Mouse (Mus musculus): Measurements from ENCODE around the gene Wfdc1. TPM values are rescaled to one million over a fixed set of nuclear protein-coding genes. Genes with fewer than 3 reads are reported as not detected.

Gene Wfdc1
- polyA plus RNA-seq, 1 experiment: not detected

DNA sequence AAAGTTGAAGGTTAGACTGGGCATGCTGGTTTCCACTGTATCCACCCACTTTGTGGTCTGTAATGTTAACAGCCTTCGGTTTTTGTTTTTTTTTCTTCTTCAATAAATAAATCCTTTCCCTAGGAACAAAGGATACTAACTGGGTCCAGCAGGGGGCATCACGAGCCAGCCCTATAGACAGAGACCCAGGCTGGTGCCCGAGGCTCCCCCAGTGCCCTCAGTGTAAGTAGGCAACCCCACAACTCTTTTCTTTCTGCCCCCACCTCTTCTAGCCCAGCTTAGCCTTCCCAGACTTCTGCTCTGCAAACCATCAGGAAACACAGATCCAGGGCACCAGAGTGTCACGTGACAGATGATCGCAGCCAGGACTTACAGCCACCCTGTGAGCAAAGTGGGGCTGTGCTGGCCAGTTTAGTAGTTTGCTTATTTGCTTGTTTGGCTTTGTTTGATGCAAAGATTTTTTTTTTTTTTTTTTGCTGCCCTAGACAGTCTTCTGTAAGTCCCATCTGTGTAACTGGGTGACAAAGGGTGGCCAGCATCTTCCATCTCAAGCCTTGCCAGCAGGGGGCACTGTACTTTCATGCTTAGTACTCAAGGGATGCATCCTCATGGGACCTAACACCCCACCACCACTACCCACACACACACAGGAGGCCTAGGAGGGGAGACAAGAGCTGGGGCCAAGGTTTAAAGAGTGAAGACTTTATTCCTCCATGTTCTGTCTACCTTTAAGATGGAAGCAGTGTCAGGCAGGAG, 9.3 kb upstream of the Wfdc1 start:
- no peak for TF ChIP-seq POLR2A (IDR thresholded peaks at IDR 0.05; ENCODE audit: low read depth, low read length)
- no peak for TF ChIP-seq CTCF (IDR thresholded peaks at IDR 0.05; ENCODE audit: borderline replicate concordance, insufficient read depth, low read length)
- Histone ChIP-seq H3K4me3 (ENCODE audit: insufficient read depth, low read length) (no peak overlapping the region), H3K4me1 (ENCODE audit: control insufficient read depth, insufficient read depth, low read length) (no peaks in the 10 kb centered on the region), H3K27ac (ENCODE audit: insufficient read depth, low read length) (no peak overlapping the region)

DNA sequence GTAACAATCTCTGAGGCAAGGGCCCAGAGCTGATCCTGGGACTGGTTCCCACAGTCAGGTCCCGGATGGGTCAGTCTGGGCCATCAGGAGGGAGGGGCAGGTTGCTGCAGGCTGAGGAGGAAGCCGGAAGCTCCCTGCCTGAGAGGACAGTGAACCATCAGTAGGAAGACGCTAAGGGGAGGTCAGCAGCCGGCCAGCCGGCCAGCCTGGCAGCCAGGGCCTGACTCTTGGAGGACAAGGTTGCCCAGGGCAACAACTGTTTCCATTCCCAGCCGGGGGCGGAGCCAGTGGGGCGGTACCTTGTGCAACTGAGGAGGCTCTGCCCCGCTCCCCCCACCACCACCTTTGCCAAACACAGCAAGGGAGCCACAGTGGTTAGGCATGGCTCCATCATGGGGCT, 5.1 kb upstream of the Wfdc1 start:
- Histone ChIP-seq H3K4me3 (ENCODE audit: insufficient read depth, low read length) (no peak overlapping the region), H3K27ac (ENCODE audit: insufficient read depth, low read length) (no peak overlapping the region), H3K4me1 (ENCODE audit: control insufficient read depth, insufficient read depth, low read length) (no peaks in the 10 kb centered on the region)
- TF ChIP-seq CTCF (IDR thresholded peaks at IDR 0.05; ENCODE audit: borderline replicate concordance, insufficient read depth, low read length) (no peak), POLR2A (IDR thresholded peaks at IDR 0.05; ENCODE audit: low read depth, low read length) (no peak)

DNA sequence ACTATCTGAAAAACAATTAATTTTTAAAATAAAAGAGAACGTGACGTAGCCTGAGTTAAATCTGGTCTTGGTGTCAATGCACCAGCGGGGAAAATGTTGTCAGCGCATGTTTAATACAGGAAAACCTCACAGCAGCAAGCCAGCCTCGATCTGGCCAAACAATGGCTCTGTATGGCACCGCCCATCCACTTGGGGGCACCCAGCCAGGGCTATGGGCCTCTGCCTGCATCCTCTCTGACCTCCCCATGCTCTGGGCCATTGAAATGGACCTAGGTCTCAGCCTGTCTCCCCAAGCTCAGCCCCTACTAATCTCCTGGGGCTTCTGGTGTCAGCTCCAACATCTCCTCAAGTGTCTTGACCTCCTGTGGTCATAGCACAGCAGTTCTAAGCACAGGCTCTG, 4.3 kb upstream of the Wfdc1 start:
- Histone ChIP-seq H3K27ac (ENCODE audit: insufficient read depth, low read length) (no peak overlapping the region), H3K4me3 (ENCODE audit: insufficient read depth, low read length) (no peak overlapping the region), H3K4me1 (ENCODE audit: control insufficient read depth, insufficient read depth, low read length) (no peaks in the 10 kb centered on the region)
- TF ChIP-seq POLR2A (IDR thresholded peaks at IDR 0.05; ENCODE audit: low read depth, low read length) (no peak), CTCF (IDR thresholded peaks at IDR 0.05; ENCODE audit: borderline replicate concordance, insufficient read depth, low read length) (no peak)

DNA sequence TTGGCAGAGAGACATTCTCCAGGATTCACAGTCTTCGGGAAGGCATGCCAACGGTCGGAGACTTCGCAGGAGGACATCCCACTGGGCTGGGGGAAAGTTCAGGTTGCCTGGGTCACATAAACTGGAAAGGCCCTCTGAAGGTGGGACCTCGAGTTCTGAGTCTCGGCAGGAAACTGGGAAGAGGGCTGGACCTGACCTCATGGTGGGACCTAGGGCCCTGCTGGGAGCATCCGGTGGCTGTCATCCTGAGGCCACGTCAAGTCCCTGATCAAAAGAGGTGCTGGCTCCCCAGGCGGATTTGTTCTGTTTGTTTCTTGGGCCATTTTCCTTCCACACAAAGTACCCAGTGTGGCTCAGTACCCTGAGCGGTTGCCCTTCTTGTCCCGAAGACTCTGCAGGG, 2.7 kb upstream of the Wfdc1 start:
- H3K27ac ChIP-seq (ENCODE audit: insufficient read depth, low read length): no peak overlapping the region
- TF ChIP-seq CTCF (IDR thresholded peaks at IDR 0.05; ENCODE audit: borderline replicate concordance, insufficient read depth, low read length) (no peak), POLR2A (IDR thresholded peaks at IDR 0.05; ENCODE audit: low read depth, low read length) (no peak)
- H3K4me3 ChIP-seq (ENCODE audit: insufficient read depth, low read length): no peak overlapping the region
- H3K4me1 ChIP-seq (ENCODE audit: control insufficient read depth, insufficient read depth, low read length): no peaks in the 10 kb centered on the region

DNA sequence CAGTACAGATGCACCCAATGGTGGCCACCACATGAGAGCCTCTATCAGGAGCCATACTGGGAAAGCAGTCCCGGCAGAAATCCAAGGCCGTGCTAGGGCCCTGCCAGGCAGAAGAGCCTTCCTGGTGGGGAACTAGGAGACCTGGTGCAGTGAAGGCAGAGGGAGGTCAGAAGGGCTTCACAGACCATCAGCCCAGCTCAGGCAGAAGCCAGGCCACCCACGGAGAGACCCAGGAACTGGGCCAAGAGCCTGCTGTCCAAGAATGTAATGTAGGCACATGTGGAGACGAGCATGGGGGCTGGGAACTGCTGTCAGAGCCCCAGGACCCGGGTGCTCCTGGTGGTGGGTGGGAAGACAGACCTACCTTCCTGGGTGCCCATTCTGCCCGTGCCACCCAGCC, 895 bp upstream of the Wfdc1 start:
- TF ChIP-seq POLR2A (IDR thresholded peaks at IDR 0.05; ENCODE audit: low read depth, low read length): no peak
- TF ChIP-seq CTCF (IDR thresholded peaks at IDR 0.05; ENCODE audit: borderline replicate concordance, insufficient read depth, low read length): no peak
- H3K4me3 ChIP-seq (ENCODE audit: insufficient read depth, low read length): no peak overlapping the region
- H3K4me1 ChIP-seq (ENCODE audit: control insufficient read depth, insufficient read depth, low read length): no peaks in the 10 kb centered on the region

DNA sequence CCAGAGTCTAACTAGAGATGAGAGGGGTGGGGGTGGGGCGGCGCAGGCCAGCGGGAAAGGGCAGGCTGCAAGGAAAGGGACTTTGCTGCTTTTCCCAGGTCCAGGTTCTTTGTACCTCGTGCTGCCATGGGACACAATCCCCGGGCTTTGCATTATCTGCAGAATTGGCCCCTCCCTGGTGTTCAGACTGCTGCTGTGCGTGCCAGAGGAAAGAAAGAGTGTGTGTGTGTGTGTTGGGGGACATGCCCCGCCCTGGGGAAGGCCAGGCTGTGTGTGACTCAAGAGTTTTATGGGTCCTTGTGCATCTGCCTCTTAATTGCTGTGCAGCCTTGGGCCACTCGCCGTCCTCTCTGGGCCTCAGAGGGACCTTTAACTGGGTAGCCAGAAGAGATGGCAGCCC, 2.3 kb downstream of the Wfdc1 start:
- H3K27ac ChIP-seq (ENCODE audit: insufficient read depth, low read length): no peak overlapping the region
- TF ChIP-seq POLR2A (IDR thresholded peaks at IDR 0.05; ENCODE audit: low read depth, low read length) (no peak), CTCF (IDR thresholded peaks at IDR 0.05; ENCODE audit: borderline replicate concordance, insufficient read depth, low read length) (no peak)
- no peaks in the 10 kb centered on the region for H3K4me1 ChIP-seq (ENCODE audit: control insufficient read depth, insufficient read depth, low read length)
- H3K4me3 ChIP-seq (ENCODE audit: insufficient read depth, low read length): no peak overlapping the region

More for the DNA sequence above, 895 bp upstream of the Wfdc1 start:
- H3K27ac ChIP-seq (ENCODE audit: insufficient read depth, low read length): no peak overlapping the region

DNA sequence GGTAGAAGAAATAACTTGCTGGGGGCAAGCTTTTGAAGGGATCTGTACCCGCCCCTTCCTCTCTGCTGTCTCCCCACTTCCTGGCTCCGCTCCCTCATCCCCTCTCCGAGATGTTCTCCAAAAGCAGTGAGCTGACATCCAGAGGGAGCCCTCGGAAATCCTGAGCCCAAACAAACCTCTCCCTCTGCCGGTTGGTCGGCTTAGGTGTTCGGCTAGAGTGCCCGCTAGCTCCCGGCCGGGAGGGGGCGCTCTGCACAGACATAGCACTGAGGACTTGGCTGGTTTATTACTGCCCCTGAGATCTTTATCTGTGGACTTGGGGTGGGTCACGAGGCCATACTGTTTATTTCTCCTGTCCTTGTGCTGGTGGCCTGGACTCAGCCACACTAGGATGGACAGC, 3.1 kb downstream of the Wfdc1 start:
- Histone ChIP-seq H3K27ac (ENCODE audit: insufficient read depth, low read length) (no peak overlapping the region), H3K4me3 (ENCODE audit: insufficient read depth, low read length) (no peak overlapping the region), H3K4me1 (ENCODE audit: control insufficient read depth, insufficient read depth, low read length) (no peaks in the 10 kb centered on the region)
- TF ChIP-seq CTCF (IDR thresholded peaks at IDR 0.05; ENCODE audit: borderline replicate concordance, insufficient read depth, low read length) (no peak), POLR2A (IDR thresholded peaks at IDR 0.05; ENCODE audit: low read depth, low read length) (no peak)

DNA sequence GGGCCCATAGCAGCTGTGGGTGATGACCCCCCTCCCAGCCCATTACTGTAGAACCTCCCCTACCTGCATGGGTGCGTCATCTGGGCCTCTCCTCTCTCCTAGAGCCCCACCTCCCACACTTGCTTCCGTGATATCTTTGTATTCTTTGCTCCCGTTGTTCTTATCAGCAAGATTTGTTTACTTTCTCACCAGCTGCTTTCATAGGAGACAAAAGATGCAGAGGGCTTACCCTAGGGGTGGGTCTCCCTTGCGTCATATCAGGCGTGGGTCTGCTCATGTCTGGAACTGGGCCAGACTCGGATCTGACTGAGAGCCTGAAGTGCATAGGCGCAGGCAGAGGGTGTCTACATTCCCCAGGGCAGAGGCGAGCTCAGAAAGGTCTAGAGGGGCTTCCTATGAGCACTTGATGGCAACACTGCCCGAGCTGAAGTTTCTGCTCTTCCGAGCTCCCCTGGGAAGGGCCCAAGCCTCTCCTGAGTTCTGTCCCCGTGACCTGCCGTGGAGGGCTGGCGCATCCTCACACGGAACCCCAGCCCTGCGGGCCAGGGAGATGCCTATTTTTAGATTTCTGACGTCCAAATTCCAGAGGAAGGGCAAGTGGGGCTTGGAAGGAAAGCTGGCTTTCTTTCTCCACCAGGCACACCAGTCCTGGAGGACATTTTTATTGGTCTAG, 4.4 kb downstream of the Wfdc1 start:
- no peak for TF ChIP-seq POLR2A (IDR thresholded peaks at IDR 0.05; ENCODE audit: low read depth, low read length)
- TF ChIP-seq CTCF (IDR thresholded peaks at IDR 0.05; ENCODE audit: borderline replicate concordance, insufficient read depth, low read length): no peak
- H3K4me3 ChIP-seq (ENCODE audit: insufficient read depth, low read length): no peak overlapping the region
- no peaks in the 10 kb centered on the region for H3K4me1 ChIP-seq (ENCODE audit: control insufficient read depth, insufficient read depth, low read length)
- no peak overlapping the region for H3K27ac ChIP-seq (ENCODE audit: insufficient read depth, low read length)

DNA sequence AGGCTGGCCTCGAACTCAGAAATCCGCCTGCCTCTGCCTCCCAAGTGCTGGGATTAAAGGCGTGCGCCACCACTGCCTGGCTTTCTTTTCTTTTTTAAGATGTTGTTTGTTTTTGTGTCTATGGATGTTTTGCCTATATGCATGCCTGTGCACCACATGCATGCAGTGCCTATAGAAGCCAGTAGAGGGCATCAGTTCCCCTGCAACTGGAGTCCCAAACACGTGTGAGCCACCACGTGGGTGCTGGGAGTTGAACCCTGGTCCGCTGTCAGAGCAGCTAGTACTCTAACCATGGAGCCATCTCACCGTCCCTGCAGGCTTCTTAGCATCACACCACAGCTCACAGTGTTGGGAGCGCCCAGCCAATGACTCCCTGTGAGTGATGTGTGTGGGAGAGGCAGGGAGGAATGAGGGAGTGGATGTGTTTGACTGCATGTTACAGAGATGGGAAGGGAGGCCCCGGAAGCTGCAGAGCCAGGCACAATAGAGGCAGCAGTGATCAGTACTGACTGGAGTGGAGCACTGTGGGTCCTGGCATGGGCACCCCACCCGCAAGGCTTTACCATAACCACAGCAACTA, 7.9 kb downstream of the Wfdc1 start:
- Histone ChIP-seq H3K27ac (ENCODE audit: insufficient read depth, low read length) (no peak overlapping the region), H3K4me1 (ENCODE audit: control insufficient read depth, insufficient read depth, low read length) (no peaks in the 10 kb centered on the region), H3K4me3 (ENCODE audit: insufficient read depth, low read length) (no peak overlapping the region)
- TF ChIP-seq POLR2A (IDR thresholded peaks at IDR 0.05; ENCODE audit: low read depth, low read length) (no peak), CTCF (IDR thresholded peaks at IDR 0.05; ENCODE audit: borderline replicate concordance, insufficient read depth, low read length) (no peak)

DNA sequence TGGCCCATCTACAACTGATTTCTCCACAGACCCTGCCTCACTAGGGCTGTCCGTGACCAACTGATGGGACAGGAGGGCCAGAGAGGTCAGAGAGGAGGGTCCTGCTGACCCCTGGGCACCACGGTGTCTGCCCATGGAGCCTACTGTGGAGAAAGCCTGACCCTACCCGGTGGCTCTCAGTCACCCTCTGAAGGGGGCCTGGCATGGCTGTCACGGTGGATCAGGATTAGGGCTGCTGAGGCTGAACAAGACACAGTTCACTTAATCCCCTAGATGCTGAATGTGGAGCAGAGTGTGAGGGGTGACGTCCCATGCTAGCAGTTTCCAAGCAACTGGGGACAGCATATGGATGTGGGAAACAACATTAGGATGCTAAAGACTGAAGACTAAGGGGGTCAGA, 9.3 kb downstream of the Wfdc1 start:
- TF ChIP-seq POLR2A (IDR thresholded peaks at IDR 0.05; ENCODE audit: low read depth, low read length) (no peak), CTCF (IDR thresholded peaks at IDR 0.05; ENCODE audit: borderline replicate concordance, insufficient read depth, low read length) (no peak)
- no peaks in the 10 kb centered on the region for H3K4me1 ChIP-seq (ENCODE audit: control insufficient read depth, insufficient read depth, low read length)
- no peak overlapping the region for H3K4me3 ChIP-seq (ENCODE audit: insufficient read depth, low read length)
- no peak overlapping the region for H3K27ac ChIP-seq (ENCODE audit: insufficient read depth, low read length)

Measured in embryonic fibroblast, embryonic 13.5 days (primary cell).